Mouse (Mus musculus): ENCODE data around the gene Ap5z1.

Gene Ap5z1

GRCm38 (mm10) chr5:142520360-142520759, 56.6 kb downstream of the Ap5z1 start:
- DNase-seq (ENCODE audit: low spot score): no peak

DNA sequence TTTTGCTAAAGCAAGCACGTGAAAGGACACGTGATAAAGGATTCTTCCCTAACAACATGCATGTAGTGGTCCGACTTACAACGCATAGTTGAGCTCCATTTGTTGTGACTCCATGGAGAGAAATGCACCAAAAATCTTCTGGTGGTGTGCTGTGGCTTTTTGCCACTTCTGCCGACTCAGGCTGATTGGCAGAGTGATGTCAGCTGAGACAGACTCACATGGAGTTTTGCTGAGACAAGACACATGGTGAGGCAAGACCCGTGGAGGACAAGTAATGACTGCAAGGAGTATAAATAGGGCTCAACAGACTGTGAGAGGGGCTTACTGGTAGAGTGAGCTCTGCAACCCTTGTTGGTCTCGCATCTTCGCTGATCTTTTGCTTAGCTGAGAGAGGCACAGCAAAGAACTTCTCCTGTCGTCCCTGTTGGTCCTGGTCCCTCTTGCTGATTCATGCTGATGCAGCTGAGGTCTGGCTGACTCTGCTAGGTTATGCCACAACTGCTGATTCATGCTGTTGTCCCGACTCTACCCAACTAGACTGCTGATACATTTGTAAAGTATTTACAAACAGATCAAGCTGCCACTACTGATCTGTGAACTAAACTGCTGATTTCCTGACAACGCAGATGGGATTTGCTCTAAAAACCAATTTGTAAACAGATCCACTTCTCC, 57.6 kb downstream of the Ap5z1 start:
- no peak for DNase-seq (ENCODE audit: low spot score)

- no peak for DNase-seq (ENCODE audit: low spot score)
Observed at GRCm38 (mm10) chr5:142524711-142525464, 61.1 kb downstream of the Ap5z1 start.

Measured in testis, postnatal 10 days (tissue).